Mouse (Mus musculus) olfactory bulb, adult 2 months (tissue): Measurements from ENCODE around the gene Hdgfl3. TPM values are rescaled to one million over a fixed set of nuclear protein-coding genes. Genes with fewer than 3 reads are reported as not detected.
A peak's percentile ranks its signal among the peaks of the same experiment; 100 is the strongest.

Experiments
- H3K27ac ChIP-seq: fragments of 200-500 bp; 2 replicates; pipeline ENCODE4 v1.5.1; 2012; ENCODE audit warnings: low read depth, low read length; ENCODE audit not compliant: insufficient read depth
- H3K4me1 ChIP-seq: fragments of 200-500 bp; 2 replicates; pipeline ENCODE4 v1.6.1; 2012; ENCODE audit warnings: low read length; ENCODE audit not compliant: control insufficient read depth, insufficient read depth
- H3K4me3 ChIP-seq: fragments of 200-500 bp; 2 replicates; pipeline ENCODE4 v1.5.1; 2012; ENCODE audit warnings: mild to moderate bottlenecking, low read depth, low read length, moderate library complexity; ENCODE audit not compliant: insufficient read depth
- CTCF ChIP-seq: fragments of 200-500 bp; IDR thresholded peaks from 2 replicates; pipeline ENCODE4 v1.5.1; 2012; ENCODE audit warnings: low read depth, mild to moderate bottlenecking, low read length, moderate library complexity; ENCODE audit not compliant: insufficient read depth
- POLR2A ChIP-seq: fragments of 200-500 bp; IDR thresholded peaks from 2 replicates; pipeline ENCODE4 v1.6.1; 2012; ENCODE audit warnings: mild to moderate bottlenecking, low read depth, low read length, moderate library complexity; ENCODE audit not compliant: insufficient read depth
- WGBS: fragments of 180-500 bp; shearing (Covaris S2); methylation state at CpG from one replicate; pipeline ENCODE4 v1.1.7; 2018; 5-methylcytosine and 5-hydroxymethylcytosine counted together
- polyA plus RNA-seq: library from polyadenylated mRNA; stranded (reverse); fragments of >200 nt; gene quantifications from 2 replicates; pipeline ENCODE4 v1.2.4, GENCODE M21; 2012; ENCODE audit warnings: low replicate concordance; ENCODE audit not compliant: missing spikeins, insufficient read depth, insufficient read length

Hdgfl3 gene
- polyA plus RNA-seq, 1 experiment, result not detected

- H3K4me3 ChIP-seq, result no peak overlapping the region
- TF ChIP-seq CTCF, result no peak
- TF ChIP-seq POLR2A, result no peak
- H3K4me1 ChIP-seq, result no peaks in the 10 kb centered on the region
- no peak overlapping the region for H3K27ac ChIP-seq
These were observed 20.1 kb upstream of the Hdgfl3 start for GRCm38 (mm10) chr7:81954208-81954846.

GRCm38 (mm10) chr7:81950499-81950898 lies 16.2 kb upstream of the Hdgfl3 start:
- no peak for TF ChIP-seq POLR2A
- no peak for TF ChIP-seq CTCF
- Histone ChIP-seq H3K27ac (no peak overlapping the region), H3K4me3 (no peak overlapping the region), H3K4me1 (no peaks in the 10 kb centered on the region)
- 36% methylated on average over 2 of the region's 2 CpGs for WGBS

- no peak overlapping the region for H3K4me3 ChIP-seq
- H3K4me1 ChIP-seq, result no peaks in the 10 kb centered on the region
- H3K27ac ChIP-seq, result no peak overlapping the region
- WGBS, result 38% methylated on average over 4 of the region's 4 CpGs
- TF ChIP-seq CTCF, result no peak
- no peak for TF ChIP-seq POLR2A
These were observed 11.1 kb upstream of the Hdgfl3 start for GRCm38 (mm10) chr7:81945398-81945797.

DNA sequence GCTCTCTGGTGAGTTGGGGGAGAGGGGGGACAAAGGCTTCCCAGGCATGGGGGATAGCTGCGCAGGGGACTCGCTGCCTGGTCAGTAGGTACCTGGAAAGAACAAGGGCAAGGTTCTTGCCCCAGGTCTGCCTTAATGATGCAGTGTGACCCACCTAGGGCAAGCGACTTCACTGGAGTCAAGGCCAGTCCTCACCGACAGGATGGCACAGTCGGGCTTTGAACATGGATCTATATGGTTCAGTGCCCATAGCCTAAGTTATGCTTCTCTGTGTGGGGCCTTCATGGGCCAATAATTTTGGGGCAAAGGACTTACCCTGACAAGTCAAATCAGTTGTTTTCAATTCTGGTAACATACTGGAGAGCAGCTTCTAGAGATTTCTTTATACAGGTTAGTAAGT lies 533 bp upstream of the Hdgfl3 start:
- Histone ChIP-seq H3K27ac (no peak overlapping the region), H3K4me3 (peak overlapping the region; percentile 75), H3K4me1 (0 out of 2 replicates have a peak, but pooled peaks cover 6% of the 10 kb centered on the region)
- WGBS, result 10% methylated on average over 5 of the region's 5 CpGs
- no peak for TF ChIP-seq CTCF
- TF ChIP-seq POLR2A, result no peak

GRCm38 (mm10) chr7:81933601-81934266 lies 539 bp downstream of the Hdgfl3 start:
- H3K27ac ChIP-seq, result peak overlapping the region; percentile 86
- TF ChIP-seq CTCF, result no peak
- no peak; the same call in 1 of the 2 replicates for TF ChIP-seq POLR2A
- H3K4me1 ChIP-seq, result peaks cover 8% of the 10 kb centered on the region; the same call in 1 of the 2 replicates
- under 1% methylated on average over 100 of the region's 103 CpGs for WGBS
- H3K4me3 ChIP-seq, result peak overlapping the region; percentile 75

DNA sequence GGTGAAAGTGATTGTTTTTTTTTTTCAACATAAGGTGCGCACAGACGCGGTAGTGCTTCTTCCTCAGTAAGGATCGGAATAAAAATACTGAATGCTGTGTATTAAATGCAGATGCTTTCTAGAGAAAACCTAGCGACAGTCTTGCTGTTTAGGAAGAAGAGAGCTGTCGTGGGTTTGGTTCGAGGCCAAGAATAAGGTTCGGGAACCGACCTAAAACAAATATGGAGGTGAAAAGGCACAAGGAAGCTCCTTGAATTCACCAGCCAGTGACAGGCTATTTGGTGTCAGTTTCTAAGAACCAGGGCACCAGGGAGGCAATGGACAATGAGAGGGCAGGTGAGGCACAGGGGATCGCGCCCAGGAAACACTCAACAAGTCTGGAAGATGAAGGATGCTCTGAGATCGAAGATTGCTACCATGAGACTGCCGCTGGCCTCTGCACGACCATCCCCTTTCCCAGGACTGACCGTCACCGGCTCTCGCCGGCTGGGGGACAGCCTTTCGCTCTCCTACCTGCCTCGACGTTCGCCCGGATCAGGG lies 1.1 kb downstream of the Hdgfl3 start:
- 1% methylated on average over 23 of the region's 23 CpGs for WGBS
- peaks cover 8% of the 10 kb centered on the region; the same call in 1 of the 2 replicates for H3K4me1 ChIP-seq
- peak overlapping the region; percentile 31 for H3K27ac ChIP-seq
- peak overlapping the region; percentile 75 for H3K4me3 ChIP-seq
- TF ChIP-seq POLR2A, result no peak
- no peak for TF ChIP-seq CTCF

GRCm38 (mm10) chr7:81932521-81933045 lies 1.7 kb downstream of the Hdgfl3 start:
- WGBS, result 13% methylated on average over 5 of the region's 5 CpGs
- TF ChIP-seq POLR2A (no peak), CTCF (no peak)
- Histone ChIP-seq H3K4me1 (peaks cover 8% of the 10 kb centered on the region; the same call in 1 of the 2 replicates), H3K4me3 (peak overlapping the region; percentile 26), H3K27ac (no peak overlapping the region)

GRCm38 (mm10) chr7:81928998-81929397 lies 5.3 kb downstream of the Hdgfl3 start:
- H3K4me1 ChIP-seq, result peaks cover 5% of the 10 kb centered on the region; the same call in 1 of the 2 replicates
- TF ChIP-seq CTCF, result no peak
- 47% methylated on average over 7 of the region's 7 CpGs for WGBS
- H3K27ac ChIP-seq, result no peak overlapping the region
- H3K4me3 ChIP-seq, result no peak overlapping the region

- Histone ChIP-seq H3K4me1 (no peaks in the 10 kb centered on the region), H3K27ac (no peak overlapping the region), H3K4me3 (no peak overlapping the region)
- 38% methylated on average over 1 of the region's 1 CpGs for WGBS
- TF ChIP-seq POLR2A, result no peak
These were observed 12.8 kb downstream of the Hdgfl3 start for GRCm38 (mm10) chr7:81921379-81921952.
